Mouse (Mus musculus) midbrain, embryonic 16.5 days (tissue): Measurements from ENCODE around the gene Foxp1. TPM values are rescaled to one million over a fixed set of nuclear protein-coding genes. Genes with fewer than 3 reads are reported as not detected.

ENCODE experiments used
- ATAC-seq: fragments of 200-750 bp; cut with Nextera tagmentation; 2 replicates; pipeline ENCODE4 v1.8.0; 2017; ENCODE audit warnings: moderate TSS enrichment
- H3K27ac ChIP-seq: fragments of 300-500 bp; sonication (generic); 2 replicates; pipeline ENCODE4 v1.5.1; 2014; ENCODE audit warnings: mild to moderate bottlenecking, low read length, mixed read lengths
- H3K27me3 ChIP-seq: fragments of 300-500 bp; sonication (generic); 2 replicates; pipeline ENCODE4 v1.6.1; 2014; ENCODE audit warnings: low read depth, low read length, mixed read lengths; ENCODE audit not compliant: control insufficient read depth, insufficient read depth
- H3K36me3 ChIP-seq: fragments of 300-500 bp; sonication (generic); 2 replicates; pipeline ENCODE4 v1.6.1; 2014; ENCODE audit warnings: mild to moderate bottlenecking, low read length, moderate library complexity, mixed read lengths; ENCODE audit not compliant: control insufficient read depth, insufficient read depth
- H3K4me1 ChIP-seq: fragments of 300-500 bp; sonication (generic); 2 replicates; pipeline ENCODE4 v1.6.1; 2014; ENCODE audit warnings: mild to moderate bottlenecking, low read length, mixed read lengths; ENCODE audit not compliant: control insufficient read depth, insufficient read depth
- H3K4me2 ChIP-seq: fragments of 300-500 bp; sonication (generic); 2 replicates; pipeline ENCODE4 v1.6.1; 2014; ENCODE audit warnings: mild to moderate bottlenecking, low read length, mixed read lengths
- H3K4me3 ChIP-seq: fragments of 300-500 bp; sonication (generic); 2 replicates; pipeline ENCODE4 v1.5.1; 2014; ENCODE audit warnings: low read depth, mild to moderate bottlenecking, low read length, moderate library complexity, mixed read lengths
- H3K9ac ChIP-seq: fragments of 300-500 bp; sonication (generic); 2 replicates; pipeline ENCODE4 v1.6.1; 2014; ENCODE audit warnings: low read depth, low read length, mixed read lengths
- H3K9me3 ChIP-seq: fragments of 300-500 bp; sonication (generic); replicated peaks from 2 replicates; pipeline ENCODE4 v1.6.1; 2014; ENCODE audit warnings: mild to moderate bottlenecking, low read length, mixed read lengths; ENCODE audit not compliant: control insufficient read depth, poor library complexity, severe bottlenecking
- whole genome bisulfite sequencing: fragments of 180-500 bp; shearing (Covaris S2); extraction: QIAGEN DNeasy Blood & Tissue Kit; methylation state at CpG from one replicate; pipeline ENCODE4 v1.1.7; 2014; 5-methylcytosine and 5-hydroxymethylcytosine counted together
- polyA plus RNA-seq: library from polyadenylated mRNA; unstranded; fragments of >200 nt; fragmentation: Nextera tagmentation; extraction: Ambion mirVana; gene quantifications from 2 replicates; pipeline ENCODE4 v1.2.1, GENCODE M21; 2015

Foxp1 gene
- polyA plus RNA-seq, 1 experiment from 2014 or later, result 79.8 TPM

DNA sequence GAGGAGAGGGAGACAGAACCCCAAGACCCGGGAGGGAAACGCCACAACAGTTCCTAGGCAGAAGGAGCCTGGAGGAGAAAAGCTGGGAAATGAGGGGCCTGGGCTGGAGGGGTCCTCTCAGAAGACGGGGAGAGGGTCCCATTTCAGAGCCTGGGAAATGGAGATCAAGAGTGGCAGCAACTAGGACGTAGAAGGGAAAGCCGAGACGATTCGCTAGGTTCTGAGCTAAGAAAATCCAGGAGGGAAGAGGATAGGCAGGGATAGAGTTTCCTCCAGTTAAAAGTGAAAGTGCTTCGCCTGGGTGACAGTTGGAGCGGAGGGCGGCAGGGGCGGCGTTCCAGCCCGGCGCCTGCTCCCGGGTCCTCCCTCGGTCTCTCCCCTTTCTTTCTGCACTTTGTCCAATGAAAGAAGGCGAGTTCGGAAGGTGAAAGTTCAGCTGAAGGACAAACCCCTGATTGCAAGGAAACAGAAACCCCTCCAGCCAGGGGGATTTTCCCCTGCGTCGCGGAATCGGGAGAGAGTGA is 650 bp upstream of the Foxp1 start:
- H3K4me1 ChIP-seq, result peaks cover 7% of the 10 kb centered on the region
- peak overlapping the region; percentile 99 for H3K4me2 ChIP-seq
- peak; percentile 57 for ATAC-seq
- peak overlapping the region; percentile 97 for H3K9ac ChIP-seq
- WGBS, result under 1% methylated on average over 22 of the region's 22 CpGs
- no peaks in the 10 kb centered on the region for H3K27me3 ChIP-seq
- H3K4me3 ChIP-seq, result peak overlapping the region; percentile 71
- no peaks in the 10 kb centered on the region for H3K9me3 ChIP-seq
- no peaks in the 10 kb centered on the region for H3K36me3 ChIP-seq
- peak overlapping the region; percentile 99 for H3K27ac ChIP-seq

DNA sequence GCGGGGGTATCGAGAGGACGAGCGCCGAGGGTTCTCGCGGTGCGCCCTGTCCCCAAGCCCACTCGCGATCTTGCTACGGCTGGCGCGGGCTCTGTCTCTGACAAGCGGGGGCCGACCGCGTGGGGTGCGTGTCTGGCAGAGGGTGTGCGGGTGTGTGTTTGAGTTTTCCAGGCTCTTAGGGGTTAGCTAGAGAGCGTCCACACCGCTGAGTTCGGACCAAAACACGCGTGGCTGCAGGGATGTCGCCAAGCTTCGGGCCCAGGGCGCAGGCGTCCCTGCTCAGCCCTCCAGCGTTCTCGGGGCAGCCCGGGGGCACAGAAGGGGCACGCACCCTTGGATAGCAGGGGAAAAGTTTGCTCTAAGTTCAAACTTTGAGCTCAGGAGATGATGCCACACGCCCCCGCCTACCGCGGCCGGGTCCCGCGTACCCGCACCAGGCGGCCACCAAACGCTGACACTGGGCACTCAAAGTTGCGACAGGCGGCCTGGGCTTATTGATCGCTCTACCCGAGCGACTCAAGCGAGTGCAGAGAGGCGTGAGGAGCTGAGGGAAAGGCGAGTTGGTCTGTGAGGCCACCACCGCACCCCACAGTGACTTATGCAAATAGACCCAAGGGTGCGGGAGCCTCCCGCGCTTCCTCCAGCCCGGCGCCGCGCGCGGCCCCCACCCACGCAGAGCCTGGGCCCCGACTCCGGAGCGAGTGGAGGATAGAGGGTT is 721 bp downstream of the Foxp1 start:
- Histone ChIP-seq H3K27ac (peak overlapping the region; percentile 99), H3K4me3 (peak overlapping the region; percentile 71), H3K4me1 (peaks cover 7% of the 10 kb centered on the region), H3K4me2 (peak overlapping the region; percentile 99), H3K27me3 (no peaks in the 10 kb centered on the region), H3K36me3 (no peaks in the 10 kb centered on the region), H3K9ac (peak overlapping the region; percentile 97), H3K9me3 (no peaks in the 10 kb centered on the region)
- under 1% methylated on average over 59 of the region's 64 CpGs for WGBS
- ATAC-seq, result peak; percentile 44

DNA sequence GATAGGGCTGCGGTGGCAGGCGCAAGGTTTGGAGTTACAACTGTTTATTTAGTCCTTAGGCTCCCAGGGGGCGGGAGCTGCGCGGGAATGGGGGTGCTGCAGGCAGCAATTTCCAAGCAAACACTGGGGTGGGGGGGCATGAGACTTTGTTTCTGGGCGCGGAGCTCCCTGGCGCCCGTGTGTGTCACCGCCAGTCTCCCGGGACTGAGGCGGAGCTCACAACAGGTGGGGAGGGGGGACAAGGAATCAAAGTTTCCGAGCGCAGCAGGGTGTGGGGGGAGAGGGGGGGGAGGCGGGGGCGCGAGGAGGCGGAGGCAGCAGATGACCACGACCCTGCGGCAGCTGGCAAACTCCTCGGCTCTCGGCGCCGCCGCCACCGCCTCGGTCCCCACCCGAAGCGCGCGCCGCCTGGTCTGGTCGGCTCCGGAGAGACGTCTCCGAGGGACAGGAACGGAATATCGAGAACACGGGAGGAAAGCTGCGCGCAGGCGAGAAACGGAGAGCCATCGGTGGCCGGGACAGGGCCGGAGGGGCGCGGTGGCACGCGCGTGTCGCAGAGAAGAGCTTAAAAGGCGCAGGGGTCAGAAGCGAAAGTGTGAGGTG is 1.4 kb downstream of the Foxp1 start:
- H3K36me3 ChIP-seq, result no peaks in the 10 kb centered on the region
- H3K27me3 ChIP-seq, result no peaks in the 10 kb centered on the region
- peak overlapping the region; percentile 99 for H3K4me2 ChIP-seq
- H3K4me1 ChIP-seq, result peaks cover 7% of the 10 kb centered on the region
- H3K9me3 ChIP-seq, result no peaks in the 10 kb centered on the region
- peak; percentile 46 for ATAC-seq
- H3K4me3 ChIP-seq, result peak overlapping the region; percentile 71
- peak overlapping the region; percentile 99 for H3K27ac ChIP-seq
- WGBS, result under 1% methylated on average over 53 of the region's 54 CpGs
- H3K9ac ChIP-seq, result peak overlapping the region; percentile 97

DNA sequence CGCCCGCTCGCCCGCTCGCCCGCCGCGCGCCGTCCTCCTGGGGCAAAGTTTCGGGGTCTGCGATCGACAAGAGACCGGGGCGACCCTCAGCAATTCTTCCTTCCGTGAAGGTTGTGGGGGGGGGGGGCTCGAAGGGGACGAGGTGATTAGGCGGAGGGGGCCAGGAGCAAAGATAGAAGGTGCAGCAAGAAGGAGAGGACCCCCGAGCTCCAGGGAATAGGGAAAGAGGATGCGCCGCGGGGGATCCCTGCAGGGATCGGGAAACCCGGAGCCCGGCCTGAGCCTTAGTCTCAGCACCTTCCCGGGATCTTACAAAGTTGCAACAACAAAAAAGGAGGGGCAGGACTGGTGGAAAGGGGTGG is 1.9 kb downstream of the Foxp1 start:
- Histone ChIP-seq H3K4me2 (peak overlapping the region; percentile 99), H3K27ac (peak overlapping the region; percentile 99), H3K9me3 (no peaks in the 10 kb centered on the region), H3K4me1 (peaks cover 7% of the 10 kb centered on the region), H3K36me3 (no peaks in the 10 kb centered on the region), H3K4me3 (peak overlapping the region; percentile 71), H3K9ac (peak overlapping the region; percentile 97), H3K27me3 (0 out of 2 replicates have a peak, but pooled peaks cover 2% of the 10 kb centered on the region)
- WGBS, result under 1% methylated on average over 23 of the region's 27 CpGs
- ATAC-seq, result peak; percentile 44; the same call in 1 of the 2 replicates

DNA sequence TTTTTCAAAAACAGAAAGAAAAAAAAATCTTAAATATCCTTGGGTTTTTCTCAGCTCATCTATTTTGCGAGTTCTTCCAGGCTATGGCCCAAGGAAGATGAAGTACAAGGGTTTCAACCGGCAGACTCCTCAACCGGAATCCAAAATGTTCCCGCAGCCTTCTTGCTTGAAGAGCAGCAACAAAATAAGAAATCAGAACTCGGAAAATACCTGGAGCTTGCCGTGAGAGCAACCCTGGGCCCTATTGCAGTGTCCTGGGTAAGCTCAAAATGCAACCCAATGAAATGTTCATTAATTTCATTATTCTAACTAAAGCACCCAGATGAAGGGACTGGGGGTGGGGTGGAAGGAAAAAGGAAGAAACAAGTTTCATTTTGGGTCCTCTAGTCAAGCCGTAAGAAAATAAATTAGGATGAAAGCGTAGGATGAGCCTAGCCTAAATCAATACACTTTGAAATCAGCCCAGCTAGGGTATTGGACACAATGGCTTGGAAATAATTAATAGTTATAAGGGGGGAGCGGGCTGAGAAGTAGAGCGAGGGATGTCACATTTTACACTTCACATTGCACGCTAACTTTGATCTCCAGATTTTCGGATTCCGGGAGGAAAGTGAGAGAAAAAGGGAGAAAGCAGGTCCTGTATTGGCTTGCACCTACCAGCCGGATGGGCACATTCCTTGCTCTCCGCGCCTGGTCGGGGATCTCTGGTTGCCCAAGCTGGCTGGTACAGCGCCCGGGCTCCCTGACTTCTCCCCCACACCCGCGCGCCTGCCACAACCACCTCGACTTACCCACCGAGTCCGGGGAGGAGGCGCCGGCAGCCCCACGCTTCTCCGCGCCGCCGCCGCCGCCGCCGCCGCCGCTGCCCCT is 2.5 kb downstream of the Foxp1 start:
- Histone ChIP-seq H3K4me1 (peaks cover 7% of the 10 kb centered on the region), H3K4me2 (peak overlapping the region; percentile 99), H3K9me3 (no peaks in the 10 kb centered on the region), H3K4me3 (peak overlapping the region; percentile 71), H3K36me3 (no peaks in the 10 kb centered on the region), H3K27ac (peak overlapping the region; percentile 99), H3K9ac (peak overlapping the region; percentile 97), H3K27me3 (0 out of 2 replicates have a peak, but pooled peaks cover 3% of the 10 kb centered on the region)
- 0 out of 2 replicates have a peak, but pooled peaks have one; percentile 34 for ATAC-seq
- WGBS, result 2% methylated on average over 35 of the region's 38 CpGs

DNA sequence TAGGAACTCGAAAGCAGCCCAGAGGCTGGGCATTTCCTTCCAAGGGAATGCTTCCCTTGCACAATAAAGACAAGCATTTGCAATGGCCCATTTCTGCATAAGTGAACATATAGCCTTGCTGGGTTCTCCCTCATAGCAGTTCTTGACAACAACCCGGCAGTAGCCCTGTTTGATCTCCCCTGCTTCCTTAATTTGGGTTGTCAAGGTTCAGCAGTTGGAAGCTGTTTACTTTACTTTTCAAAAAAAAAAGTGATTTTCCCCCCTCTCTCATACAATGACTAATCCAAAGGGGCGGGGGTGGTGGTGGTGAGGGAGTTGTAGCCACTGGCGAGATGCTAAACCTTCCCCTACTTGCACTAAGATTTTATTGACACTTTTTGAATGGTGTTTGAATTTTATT is 3.5 kb downstream of the Foxp1 start:
- 23% methylated on average over 4 of the region's 4 CpGs for WGBS
- H3K4me3 ChIP-seq, result no peak overlapping the region
- ATAC-seq, result no peak
- H3K36me3 ChIP-seq, result no peaks in the 10 kb centered on the region
- H3K4me2 ChIP-seq, result no peak overlapping the region
- H3K9ac ChIP-seq, result no peak overlapping the region
- peaks cover 7% of the 10 kb centered on the region for H3K4me1 ChIP-seq
- 0 out of 2 replicates have a peak, but pooled peaks cover 3% of the 10 kb centered on the region for H3K27me3 ChIP-seq
- H3K9me3 ChIP-seq, result no peaks in the 10 kb centered on the region
- H3K27ac ChIP-seq, result no peak overlapping the region

DNA sequence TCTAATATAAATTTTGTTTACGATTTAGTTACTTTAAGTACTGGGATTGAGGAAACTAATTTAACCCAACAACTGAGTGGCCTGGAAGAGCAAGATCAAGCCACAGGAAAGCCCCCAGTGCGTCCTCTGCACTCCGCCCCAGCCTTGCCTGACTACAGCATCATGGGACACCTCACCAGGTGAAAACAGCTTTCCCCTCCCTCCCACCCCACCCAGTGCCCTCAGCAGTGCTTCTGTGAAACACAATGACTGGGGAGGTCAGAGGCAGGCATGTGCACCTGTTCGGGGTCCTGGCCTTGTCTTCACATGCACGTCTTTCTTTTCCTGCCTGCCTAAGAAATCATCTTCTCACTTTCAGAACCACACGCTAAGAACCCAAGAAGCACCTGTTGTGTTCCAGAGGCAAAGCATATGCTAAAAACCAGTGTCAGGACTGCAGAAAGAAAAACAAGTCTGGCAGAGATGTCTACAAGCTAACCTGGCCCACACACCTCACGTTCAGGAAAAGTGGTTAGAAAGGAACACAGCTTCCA is 6.8 kb downstream of the Foxp1 start:
- Histone ChIP-seq H3K36me3 (no peaks in the 10 kb centered on the region), H3K4me2 (no peak overlapping the region), H3K27me3 (0 out of 2 replicates have a peak, but pooled peaks cover 3% of the 10 kb centered on the region), H3K4me1 (peaks cover 4% of the 10 kb centered on the region; the same call in 1 of the 2 replicates), H3K27ac (no peak overlapping the region), H3K9ac (no peak overlapping the region), H3K4me3 (no peak overlapping the region), H3K9me3 (no peaks in the 10 kb centered on the region)
- 69% methylated on average over 7 of the region's 7 CpGs for WGBS
- no peak for ATAC-seq

DNA sequence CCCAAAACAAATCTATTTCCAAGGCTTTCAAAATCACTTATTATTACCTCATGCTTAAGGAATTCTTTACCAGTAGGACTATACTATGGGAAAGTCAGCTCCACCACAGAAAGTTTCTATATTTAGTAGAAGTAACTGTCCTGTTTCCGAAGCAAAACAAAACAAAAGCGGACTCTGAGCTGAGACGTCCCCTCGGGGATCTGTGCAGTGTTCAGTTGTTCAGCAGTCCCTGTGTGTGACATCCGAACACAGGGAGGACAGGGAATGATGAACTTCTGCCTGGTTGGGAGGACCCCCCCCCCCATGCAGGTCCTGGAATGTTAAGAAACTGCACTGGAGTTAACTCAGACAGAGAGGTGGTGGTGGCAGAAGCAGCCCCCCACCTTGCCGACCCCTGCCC is 10.7 kb downstream of the Foxp1 start:
- 0 out of 2 replicates have a peak, but pooled peaks cover 3% of the 10 kb centered on the region for H3K27me3 ChIP-seq
- no peaks in the 10 kb centered on the region for H3K36me3 ChIP-seq
- no peak overlapping the region for H3K4me2 ChIP-seq
- no peak overlapping the region for H3K27ac ChIP-seq
- no peak overlapping the region for H3K4me3 ChIP-seq
- H3K4me1 ChIP-seq, result peaks cover 2% of the 10 kb centered on the region; the same call in 1 of the 2 replicates
- H3K9ac ChIP-seq, result no peak overlapping the region
- ATAC-seq, result no peak
- no peaks in the 10 kb centered on the region for H3K9me3 ChIP-seq
- 59% methylated on average over 6 of the region's 6 CpGs for WGBS
